Mouse (Mus musculus) liver, embryonic 11.5 days (tissue): Measurements from ENCODE around the gene Akap7. TPM values are rescaled to one million over a fixed set of nuclear protein-coding genes. Genes with fewer than 3 reads are reported as not detected.
"Not testable (repeated sequence)": the region's sequence is repeated elsewhere in the genome, so short reads cannot be mapped to it uniquely, and the experiment has no call there.

Experiments used
- ATAC-seq: fragments of 200-750 bp; cut with Nextera tagmentation; replicated peaks from 2 replicates; pipeline ENCODE4 v1.8.0; 2017; ENCODE audit warnings: moderate number of reproducible peaks, mild to moderate bottlenecking, moderate TSS enrichment, moderate library complexity; ENCODE audit not compliant: low FRiP score
- DNase-seq: peaks from one replicate; pipeline ENCODE4 v3.0.0-alpha.2; 2017; ENCODE audit warnings: low spot score
- H3K27ac ChIP-seq: fragments of 300-500 bp; sonication (generic); 2 replicates; pipeline ENCODE4 v1.5.1; 2014; ENCODE audit warnings: mild to moderate bottlenecking, low read depth, low read length, control low read depth
- H3K27me3 ChIP-seq: fragments of 300-500 bp; sonication (generic); replicated peaks from 2 replicates; pipeline ENCODE4 v1.6.1; 2014; ENCODE audit warnings: low read length, mixed read lengths; ENCODE audit not compliant: control insufficient read depth, insufficient read depth
- H3K36me3 ChIP-seq: fragments of 300-500 bp; sonication (generic); 2 replicates; pipeline ENCODE4 v1.6.1; 2014; ENCODE audit warnings: mild to moderate bottlenecking, low read length, moderate library complexity, mixed read lengths; ENCODE audit not compliant: control insufficient read depth, insufficient read depth
- H3K4me1 ChIP-seq: fragments of 300-500 bp; sonication (generic); replicated peaks from 2 replicates; pipeline ENCODE4 v1.6.1; 2014; ENCODE audit warnings: low read length, mixed read lengths; ENCODE audit not compliant: control insufficient read depth, insufficient read depth
- H3K4me2 ChIP-seq: fragments of 300-500 bp; sonication (generic); 2 replicates; pipeline ENCODE4 v1.6.1; 2014; ENCODE audit warnings: mild to moderate bottlenecking, control low read depth, moderate library complexity
- H3K4me3 ChIP-seq: fragments of 300-500 bp; sonication (generic); 2 replicates; pipeline ENCODE4 v1.5.1; 2014; ENCODE audit warnings: low read depth, low read length, control low read depth
- H3K9ac ChIP-seq: fragments of 300-500 bp; sonication (generic); 2 replicates; pipeline ENCODE4 v1.6.1; 2014; ENCODE audit warnings: low read depth, low read length, control low read depth
- H3K9me3 ChIP-seq: fragments of 300-500 bp; sonication (generic); 2 replicates; pipeline ENCODE4 v1.6.1; 2016; ENCODE audit warnings: low read length, inconsistent platforms, mixed read lengths; ENCODE audit not compliant: control insufficient read depth
- WGBS: fragments of 180-500 bp; shearing (Covaris S2); extraction: QIAGEN DNeasy Blood & Tissue Kit; methylation state at CpG from one replicate; pipeline ENCODE4 v1.1.7; 2014; 5-methylcytosine and 5-hydroxymethylcytosine counted together
- polyA plus RNA-seq: library from polyadenylated mRNA; unstranded; fragments of >200 nt; fragmentation: Nextera tagmentation; extraction: Ambion mirVana; gene quantifications from 2 replicates; pipeline ENCODE4 v1.2.1, GENCODE M21; 2014

The Akap7 gene
- polyA plus RNA-seq, 1 experiment from 2014 or later: 21.6 TPM

DNA sequence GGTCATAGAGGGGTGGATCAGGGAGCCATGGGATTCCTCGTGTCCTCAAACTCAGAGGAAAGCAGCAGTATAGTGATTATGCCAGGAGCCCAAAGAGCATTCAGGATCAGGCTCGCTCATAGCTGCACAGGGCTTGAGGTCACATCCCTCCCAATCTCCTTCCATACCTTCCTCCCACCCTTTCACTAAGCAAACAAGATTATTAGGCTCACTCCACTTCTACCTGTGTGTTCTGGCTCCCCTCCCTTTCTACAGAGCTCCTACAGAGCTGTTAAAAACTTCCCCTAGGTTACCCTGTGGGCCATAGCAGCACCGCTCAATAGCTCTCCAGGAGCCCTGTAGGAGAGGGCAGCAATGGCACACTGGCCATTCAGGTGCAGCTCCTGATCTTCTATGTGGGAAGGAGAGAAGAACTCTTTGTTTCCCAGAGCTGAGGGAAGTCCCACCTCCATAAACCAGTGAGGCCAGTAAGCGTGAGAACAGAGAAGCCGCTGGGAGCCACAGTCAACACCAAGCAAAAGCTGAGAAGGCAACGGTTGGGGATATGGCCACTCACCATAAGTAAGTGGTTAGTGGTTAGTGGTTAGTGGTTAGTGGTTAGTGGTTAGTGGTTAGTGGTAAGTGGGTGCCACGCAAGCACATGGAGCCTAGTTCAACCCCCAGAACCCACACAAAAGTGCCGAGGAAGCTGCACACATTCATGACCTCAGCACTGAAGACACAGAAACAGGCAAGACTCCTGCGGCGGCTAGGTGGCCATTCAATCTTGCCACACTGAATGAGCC is 122.7 kb downstream of the Akap7 start:
- no peak for ATAC-seq
- Histone ChIP-seq H3K4me2 (no peak overlapping the region), H3K9me3 (no peaks in the 10 kb centered on the region), H3K36me3 (no peaks in the 10 kb centered on the region), H3K27me3 (no peaks in the 10 kb centered on the region), H3K27ac (no peak overlapping the region), H3K4me3 (no peak overlapping the region), H3K4me1 (0 out of 2 replicates have a peak, but pooled peaks cover 4% of the 10 kb centered on the region), H3K9ac (no peak overlapping the region)
- 61% methylated on average over 10 of the region's 10 CpGs for WGBS
- DNase-seq: no peak

- Histone ChIP-seq H3K4me3 (no peak overlapping the region), H3K4me2 (no peak overlapping the region), H3K4me1 (0 out of 2 replicates have a peak, but pooled peaks cover 4% of the 10 kb centered on the region), H3K9me3 (no peaks in the 10 kb centered on the region), H3K9ac (no peak overlapping the region), H3K27me3 (no peaks in the 10 kb centered on the region), H3K36me3 (no peaks in the 10 kb centered on the region), H3K27ac (no peak overlapping the region)
- ATAC-seq: no peak
- DNase-seq: no peak
- 84% methylated on average over 6 of the region's 6 CpGs for WGBS
These were observed 124.4 kb downstream of the Akap7 start for GRCm38 (mm10) chr10:25183271-25183670.

- no peak for ATAC-seq
- whole genome bisulfite sequencing: 80% methylated on average over 4 of the region's 4 CpGs
These were observed 128.6 kb downstream of the Akap7 start for GRCm38 (mm10) chr10:25179030-25179429.

DNA sequence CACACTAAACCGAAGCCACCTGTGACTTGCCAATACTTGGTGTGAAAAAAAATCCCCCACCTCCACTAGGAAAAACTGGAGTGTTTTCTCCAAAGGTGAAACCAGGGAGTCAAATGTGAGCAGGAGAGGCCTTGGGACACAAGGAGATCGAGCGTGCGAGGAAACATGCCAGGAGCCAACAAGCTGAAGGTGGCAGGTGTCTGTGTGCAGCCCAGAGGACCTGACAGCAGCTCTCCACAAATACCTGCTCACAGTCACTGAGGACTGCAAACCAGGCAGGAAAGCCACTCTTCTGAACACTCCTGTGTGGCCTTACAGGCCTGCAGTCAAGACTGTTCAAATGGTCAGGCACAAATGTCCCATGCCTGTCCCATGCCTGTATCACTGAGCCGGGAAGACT is 130.4 kb downstream of the Akap7 start:
- Histone ChIP-seq H3K27ac (no peak overlapping the region), H3K4me2 (no peak overlapping the region), H3K9ac (no peak overlapping the region), H3K9me3 (no peaks in the 10 kb centered on the region), H3K36me3 (no peaks in the 10 kb centered on the region), H3K4me3 (no peak overlapping the region), H3K27me3 (no peaks in the 10 kb centered on the region), H3K4me1 (no peaks in the 10 kb centered on the region)
- ATAC-seq: no peak
- 89% methylated on average over 5 of the region's 5 CpGs for WGBS
- no peak for DNase-seq

More at GRCm38 (mm10) chr10:25179030-25179429, 128.6 kb downstream of the Akap7 start:
- H3K4me3 ChIP-seq: no peak overlapping the region
- no peak for DNase-seq
- H3K9ac ChIP-seq: no peak overlapping the region
- H3K4me1 ChIP-seq: no peaks in the 10 kb centered on the region
- H3K27ac ChIP-seq: no peak overlapping the region
- H3K9me3 ChIP-seq: no peaks in the 10 kb centered on the region
- no peaks in the 10 kb centered on the region for H3K36me3 ChIP-seq
- no peaks in the 10 kb centered on the region for H3K27me3 ChIP-seq
- no peak overlapping the region for H3K4me2 ChIP-seq

DNA sequence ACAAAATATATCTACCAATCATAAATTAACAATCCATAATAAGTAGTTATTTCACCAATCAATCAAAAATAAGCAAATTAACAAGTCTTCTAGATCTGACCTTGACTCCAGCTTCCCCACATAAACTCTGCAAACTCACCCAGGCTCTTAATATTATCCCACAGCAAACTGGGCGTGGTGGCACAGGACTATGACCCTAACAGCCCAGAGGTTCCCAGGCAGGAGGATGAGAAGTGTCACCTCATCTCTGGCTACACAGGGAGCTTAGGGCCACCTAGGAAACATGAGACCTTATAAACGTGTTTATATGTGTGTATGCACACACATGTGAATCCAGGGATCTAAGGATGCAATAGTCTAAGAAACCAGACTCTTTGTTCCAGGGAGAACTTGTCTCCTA is 132.8 kb downstream of the Akap7 start:
- DNase-seq: no peak
- Histone ChIP-seq H3K4me3 (no peak overlapping the region), H3K4me1 (no peaks in the 10 kb centered on the region), H3K4me2 (no peak overlapping the region), H3K36me3 (no peaks in the 10 kb centered on the region), H3K9ac (no peak overlapping the region), H3K9me3 (no peaks in the 10 kb centered on the region), H3K27ac (no peak overlapping the region), H3K27me3 (no peaks in the 10 kb centered on the region)
- no peak for ATAC-seq
- WGBS: 64% methylated on average over 2 of the region's 2 CpGs

DNA sequence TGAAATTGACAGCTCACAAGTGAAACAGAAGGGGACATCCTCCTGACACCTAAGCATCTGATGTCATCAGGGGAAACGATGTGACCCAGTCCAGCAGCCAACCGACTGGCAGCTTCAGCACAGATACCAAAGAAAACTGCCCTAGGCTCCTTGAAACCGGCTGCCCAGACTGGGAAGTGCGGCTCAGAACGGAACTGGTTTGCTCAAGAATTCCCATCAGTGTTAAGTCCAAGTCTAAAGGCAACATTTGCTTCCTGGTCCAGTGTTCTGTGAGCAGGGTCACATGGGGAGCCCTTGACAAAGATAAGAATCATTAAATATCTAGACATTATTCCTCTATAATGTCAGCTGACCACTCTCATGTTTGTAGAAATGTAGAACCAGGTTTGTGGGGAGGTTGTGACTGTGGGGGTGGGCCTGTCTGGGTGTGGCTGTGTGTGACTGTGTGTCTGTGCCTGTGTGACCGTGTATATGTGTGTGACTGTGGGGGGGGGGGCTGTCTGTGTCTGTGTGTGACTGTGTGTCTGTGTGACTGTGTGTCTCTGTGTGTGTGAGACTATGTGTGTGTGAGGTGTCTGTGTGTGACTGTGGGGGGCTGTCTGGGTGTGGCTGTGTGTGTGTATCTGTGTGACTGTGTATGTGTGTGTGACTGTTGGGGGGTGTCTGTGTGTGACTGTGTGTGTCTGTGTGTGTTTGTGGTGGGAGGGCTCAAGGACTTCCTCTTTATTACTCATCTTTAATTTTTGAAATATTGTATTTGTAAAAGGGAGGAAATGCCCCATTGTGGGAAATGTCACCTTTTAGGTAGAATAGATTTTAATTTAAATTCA is 140.1 kb downstream of the Akap7 start:
- Histone ChIP-seq H3K36me3 (no peaks in the 10 kb centered on the region), H3K4me3 (no peak overlapping the region), H3K9ac (no peak overlapping the region), H3K27ac (no peak overlapping the region), H3K4me2 (no peak overlapping the region), H3K4me1 (no peaks in the 10 kb centered on the region), H3K9me3 (no peaks in the 10 kb centered on the region), H3K27me3 (no peaks in the 10 kb centered on the region)
- DNase-seq (no peak), ATAC-seq (no peak)
- 75% methylated on average over 6 of the region's 6 CpGs for WGBS

- not testable (repeated sequence) for H3K27ac ChIP-seq, H3K27me3 ChIP-seq, H3K9ac ChIP-seq, H3K36me3 ChIP-seq, ATAC-seq, H3K4me1 ChIP-seq, DNase-seq, H3K4me2 ChIP-seq, H3K4me3 ChIP-seq, H3K9me3 ChIP-seq
- 22% methylated on average over 3 of the region's 3 CpGs for WGBS
These were observed 144.2 kb downstream of the Akap7 start for GRCm38 (mm10) chr10:25163510-25163909.

GRCm38 (mm10) chr10:25161701-25162100 is 146.0 kb downstream of the Akap7 start:
- H3K9ac ChIP-seq: no peak overlapping the region
- DNase-seq (no peak), ATAC-seq (peak; percentile 89)
- H3K27me3 ChIP-seq: no peaks in the 10 kb centered on the region
- no peaks in the 10 kb centered on the region for H3K36me3 ChIP-seq
- no peaks in the 10 kb centered on the region for H3K9me3 ChIP-seq
- WGBS: 16% methylated on average over 2 of the region's 2 CpGs
- no peak overlapping the region for H3K4me2 ChIP-seq
- no peak overlapping the region for H3K27ac ChIP-seq
- H3K4me3 ChIP-seq: no peak overlapping the region
- peaks cover 8% of the 10 kb centered on the region for H3K4me1 ChIP-seq
